Mouse (Mus musculus) retina, postnatal 7 days (tissue): Measurements from ENCODE around the gene Rbmxl1.
"Not testable (repeated sequence)": the region's sequence is repeated elsewhere in the genome, so short reads cannot be mapped to it uniquely, and the experiment has no call there.

Experiments
- DNase-seq: peaks from one replicate; pipeline ENCODE4 v3.0.0-alpha.2; 2012; ENCODE audit warnings: low read depth, low spot score

Gene Rbmxl1

DNA sequence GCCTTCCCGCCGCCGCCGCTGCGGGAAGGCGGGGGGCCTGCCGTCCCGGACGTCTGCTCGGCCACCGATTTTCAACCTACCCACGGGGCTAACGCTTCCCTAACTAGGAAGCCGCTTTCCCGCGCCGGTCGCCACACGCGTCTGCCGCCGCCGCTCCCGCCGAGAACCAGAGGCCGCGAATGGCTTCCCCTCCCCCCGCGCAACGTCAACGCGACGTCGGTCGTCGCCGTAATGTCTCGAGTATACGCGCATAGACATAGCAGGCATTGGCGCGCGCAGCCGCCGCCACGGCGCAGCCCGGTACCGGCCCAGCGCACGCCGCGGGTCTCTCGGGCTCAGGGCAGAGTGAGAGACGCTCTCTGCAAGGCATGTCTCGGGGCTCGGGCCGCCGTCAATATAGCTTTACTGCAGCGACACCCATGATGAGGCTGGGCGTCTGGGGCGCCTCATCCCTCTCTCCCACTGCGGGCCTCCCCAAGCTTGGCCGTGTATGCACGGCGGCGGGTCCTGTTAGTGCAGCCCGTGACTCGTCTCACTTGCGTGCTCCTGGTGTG lies at the start of gene Rbmxl1:
TSS of gene Rbmxl1 (minus strand) at position 180 of the 554 bp plus-strand sequence.
- DNase-seq, result peak; percentile 82

DNA sequence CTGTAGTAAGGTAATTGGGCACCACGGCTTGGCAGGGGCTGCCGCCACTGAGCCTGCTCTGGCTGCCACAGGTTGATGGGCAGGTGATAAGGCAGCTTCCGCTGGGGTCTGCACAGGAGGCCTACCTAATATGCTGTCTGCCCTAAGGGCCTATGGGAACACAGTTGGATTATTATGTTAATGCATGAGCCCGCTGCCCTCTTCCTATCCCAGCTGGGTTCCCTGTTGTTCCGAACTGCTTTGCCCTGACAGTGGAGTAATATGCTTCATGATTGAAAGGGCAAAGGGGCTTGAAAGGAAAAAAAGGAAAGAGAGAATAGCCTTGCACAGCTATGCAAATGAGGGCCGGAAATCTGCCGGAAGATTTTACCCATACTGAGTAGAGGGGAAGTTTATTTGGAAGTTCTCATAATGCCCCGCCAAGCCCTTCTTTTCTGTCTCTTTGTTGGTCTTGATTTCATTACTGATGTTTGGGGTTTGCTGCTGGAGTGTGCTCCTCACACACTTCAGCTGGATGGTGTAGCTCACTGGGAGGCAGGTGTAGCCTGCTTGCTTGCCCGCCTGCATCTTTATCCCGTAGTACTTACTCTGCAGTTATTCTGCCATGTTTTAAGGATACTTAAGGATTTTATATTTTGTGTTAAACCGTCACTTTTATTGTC lies 48.2 kb upstream of the Rbmxl1 start:
- no peak for DNase-seq

DNA sequence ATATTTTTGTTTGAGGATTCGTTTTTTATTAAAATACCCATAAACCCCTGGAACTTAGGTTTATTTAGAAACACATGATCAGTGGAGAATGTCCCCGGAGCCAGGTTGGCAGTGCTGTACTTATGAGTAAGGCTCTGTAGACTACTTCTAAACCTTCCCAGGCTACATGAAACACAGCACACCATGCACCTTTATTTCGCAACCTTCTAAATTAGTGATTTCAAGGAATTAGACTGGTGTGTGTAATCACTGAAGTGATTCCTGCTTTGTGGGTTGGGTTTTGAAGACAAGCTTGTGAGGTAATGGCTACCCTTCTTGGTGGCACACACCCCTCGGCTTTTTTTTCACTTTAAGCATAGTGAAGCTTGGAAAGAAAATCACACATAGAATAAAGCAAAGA lies 47.1 kb upstream of the Rbmxl1 start:
- DNase-seq, result no peak

DNA sequence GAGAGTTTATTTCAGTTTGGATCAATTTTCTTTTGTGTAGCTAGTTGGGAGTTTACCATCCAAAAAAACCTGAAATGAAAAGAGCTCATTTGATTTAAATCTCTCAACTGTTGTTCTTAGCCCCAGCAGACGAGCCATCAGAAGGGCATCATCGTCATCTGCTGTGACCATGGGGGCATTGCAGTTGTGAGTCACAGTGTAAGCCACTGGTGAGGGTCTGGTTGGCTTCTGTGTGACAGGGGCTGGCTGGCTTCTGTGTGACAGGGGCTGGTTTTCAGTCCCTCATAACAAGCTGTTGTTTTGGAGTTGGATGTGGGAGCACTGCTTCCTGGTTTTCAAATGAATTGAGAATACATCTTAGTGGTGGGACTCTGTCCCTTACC lies 42.0 kb upstream of the Rbmxl1 start:
- no peak for DNase-seq

DNA sequence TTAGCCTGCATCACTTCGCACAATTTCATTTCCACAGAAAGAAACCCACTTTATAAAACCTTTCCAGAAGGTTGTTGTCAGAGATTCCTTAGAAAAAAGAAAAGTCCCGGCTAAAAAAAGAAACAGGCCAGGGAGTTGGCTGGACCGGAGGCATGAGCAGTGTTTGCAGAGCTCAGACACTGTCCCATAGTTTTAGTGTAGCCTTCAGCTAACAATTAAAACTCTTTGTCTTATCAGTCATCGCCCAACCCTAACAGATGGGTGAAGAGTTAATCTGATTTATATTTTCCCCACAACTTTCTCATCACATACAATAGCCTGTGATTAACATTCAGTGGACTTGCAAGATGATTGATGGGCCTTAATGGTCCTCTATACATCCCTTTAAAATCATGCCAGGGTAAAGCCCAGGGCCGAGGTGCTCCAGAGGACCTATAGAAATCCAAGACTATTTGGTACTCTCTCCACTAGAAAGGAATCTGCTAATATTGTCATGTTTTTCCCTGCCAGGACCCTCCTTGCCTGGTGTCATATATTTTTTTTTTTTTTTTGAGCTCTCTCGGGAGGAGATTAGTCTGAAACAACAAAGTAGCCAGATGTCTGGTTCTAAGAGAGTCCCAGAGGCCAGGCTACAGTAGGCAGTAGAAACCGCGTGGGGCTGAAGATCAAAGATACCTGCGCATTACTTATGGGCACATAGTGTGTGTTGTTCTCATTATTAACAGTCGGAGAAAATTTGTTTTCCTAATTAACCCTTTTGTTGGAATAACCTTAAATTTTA lies 41.5 kb upstream of the Rbmxl1 start:
- peak; percentile 35 for DNase-seq

DNA sequence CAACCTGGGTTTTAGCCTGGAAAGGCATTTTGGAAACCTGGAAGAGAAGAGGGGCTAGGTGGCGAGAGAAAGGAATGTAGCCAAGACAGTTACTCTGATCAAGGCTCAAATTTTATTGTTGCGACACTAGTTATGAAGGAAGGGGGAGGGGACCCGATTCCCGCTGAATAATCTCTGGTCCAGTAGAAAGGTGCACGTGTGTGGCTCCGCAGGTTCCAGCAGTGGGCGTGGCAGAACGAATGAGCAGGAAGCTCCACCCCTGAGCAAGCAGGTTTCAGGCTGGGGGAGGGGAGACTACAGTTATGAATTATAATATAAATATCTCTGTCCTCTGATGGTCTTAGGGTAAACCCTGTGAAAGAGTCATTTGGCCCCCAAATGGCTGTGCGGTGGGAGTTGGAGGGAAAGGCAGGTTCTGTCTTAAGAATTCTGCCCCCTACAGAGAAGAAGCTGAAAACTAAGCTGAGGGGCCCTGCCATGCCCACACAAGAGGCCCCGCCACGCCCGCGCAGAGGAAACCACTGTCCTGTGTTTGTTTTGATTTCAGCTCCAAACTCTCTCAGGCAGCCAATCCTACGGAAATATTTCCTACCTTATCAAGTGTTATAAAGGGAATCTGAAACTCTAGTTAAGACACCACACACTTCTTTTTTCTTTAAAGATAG lies 36.6 kb upstream of the Rbmxl1 start:
- not testable (repeated sequence) for DNase-seq

DNA sequence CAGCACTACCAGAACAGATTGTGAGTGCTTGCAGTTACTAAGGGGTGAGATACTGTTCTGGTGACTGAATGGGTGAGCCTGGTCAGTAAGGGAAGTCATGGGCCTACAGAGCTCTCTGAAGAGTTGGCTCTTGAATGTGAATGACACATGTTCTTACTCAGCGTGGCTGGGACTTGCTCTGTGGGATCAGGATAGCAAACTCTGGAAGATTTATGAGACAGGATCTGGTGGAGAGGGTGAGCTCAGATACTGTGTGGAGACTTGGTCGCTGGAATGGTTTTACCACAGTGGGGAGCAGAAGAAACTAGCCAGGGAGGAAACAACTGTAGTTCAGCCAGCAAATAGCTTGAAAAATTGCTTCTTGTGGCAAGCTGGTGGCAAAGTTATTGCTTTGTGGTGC lies 35.8 kb upstream of the Rbmxl1 start:
- no peak for DNase-seq

DNA sequence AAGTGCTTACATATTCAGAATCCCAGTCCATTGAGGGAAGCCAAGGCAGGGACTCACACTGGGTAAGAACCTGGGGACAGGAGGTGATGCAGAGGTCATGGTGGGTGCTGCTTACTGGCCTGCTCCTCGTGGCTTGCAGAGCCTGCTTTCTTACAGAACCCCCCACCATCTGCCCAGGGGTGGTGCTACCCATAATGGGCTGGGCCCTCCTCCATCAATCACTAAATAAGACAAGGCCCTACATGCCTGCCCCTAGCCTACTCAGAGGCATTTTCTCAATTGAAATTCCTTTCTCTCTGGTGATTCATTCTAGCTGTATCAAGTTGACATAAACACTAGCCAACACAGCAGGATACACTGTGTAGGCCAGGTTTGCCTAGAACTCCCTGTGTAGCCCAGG lies 34.9 kb upstream of the Rbmxl1 start:
- DNase-seq, result no peak

DNA sequence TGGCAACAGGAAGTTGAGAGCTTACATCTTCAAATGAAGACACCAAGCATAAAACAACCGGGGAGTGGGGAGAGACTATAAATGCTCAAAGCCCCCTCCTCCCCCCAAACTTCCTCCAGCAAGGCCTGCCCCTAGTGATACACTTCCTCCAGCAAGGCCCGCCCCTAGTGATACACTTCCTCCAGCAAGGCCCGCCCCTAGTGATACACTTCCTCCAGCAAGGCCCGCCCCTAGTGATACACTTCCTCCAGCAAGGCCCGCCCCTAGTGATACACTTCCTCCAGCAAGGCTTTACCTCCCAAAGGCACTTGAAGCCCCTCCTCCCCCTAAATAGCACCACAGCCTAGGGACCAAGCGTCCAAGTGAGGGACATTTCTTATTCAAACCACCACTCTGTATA lies 34.0 kb upstream of the Rbmxl1 start:
- not testable (repeated sequence) for DNase-seq

DNA sequence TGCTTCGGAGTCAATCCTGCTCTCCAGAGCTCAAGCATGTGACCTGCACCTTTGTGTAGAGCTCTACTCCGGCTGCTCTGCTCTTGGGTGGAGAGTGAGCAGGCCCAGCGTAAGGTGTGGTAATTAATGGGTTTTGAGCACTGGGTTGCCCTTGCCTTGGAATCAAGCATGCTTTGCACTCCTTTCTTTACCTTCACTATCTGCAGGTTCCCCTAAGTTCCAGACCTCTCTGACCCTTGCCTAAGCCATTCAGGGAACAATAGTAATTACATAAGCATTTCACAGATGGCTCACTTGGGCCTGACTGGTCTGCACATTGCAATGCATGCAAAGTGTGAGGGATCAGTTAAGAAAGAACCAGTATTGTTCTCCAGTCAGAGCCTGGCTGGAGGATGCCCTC lies 29.1 kb upstream of the Rbmxl1 start:
- DNase-seq, result no peak

DNA sequence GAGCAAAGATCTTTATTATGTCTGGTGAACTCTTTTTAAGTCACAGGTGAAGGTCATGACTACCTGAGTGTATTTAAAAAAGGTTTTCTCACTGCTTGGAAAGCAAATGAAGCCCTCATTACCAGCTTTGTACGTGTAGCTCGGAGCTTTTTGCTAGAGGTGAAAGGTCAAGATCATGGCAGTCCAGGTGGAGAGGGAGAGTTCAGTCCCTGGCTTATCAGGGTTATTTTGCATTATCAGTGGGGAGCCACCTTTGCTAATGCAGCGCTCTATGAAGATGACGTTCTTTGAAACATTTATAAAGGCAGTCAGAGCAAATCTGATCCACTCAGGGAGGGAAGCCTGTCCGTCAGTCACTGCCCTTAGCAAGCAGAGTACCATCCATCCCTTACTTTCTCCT lies 28.0 kb upstream of the Rbmxl1 start:
- no peak for DNase-seq

DNA sequence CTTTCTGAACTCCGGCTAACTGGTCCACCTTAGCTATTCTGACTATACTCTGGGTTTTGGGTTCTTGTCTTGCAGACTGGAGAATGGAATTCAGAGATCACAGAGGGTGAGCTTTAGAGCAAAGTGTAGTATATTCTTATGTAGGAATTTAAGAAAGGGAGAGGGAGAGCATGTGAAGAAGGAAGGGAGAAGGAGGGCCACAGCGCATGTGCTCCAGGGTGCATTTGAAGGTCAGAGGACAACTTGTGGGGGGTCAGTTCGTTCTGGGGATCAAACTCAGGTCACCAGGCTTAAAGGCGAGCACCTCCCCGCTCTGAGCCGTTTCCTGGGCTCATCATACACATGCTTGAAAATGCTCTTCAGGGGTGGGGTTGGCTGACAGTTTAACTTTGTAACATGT lies 25.3 kb upstream of the Rbmxl1 start:
- no peak for DNase-seq

DNA sequence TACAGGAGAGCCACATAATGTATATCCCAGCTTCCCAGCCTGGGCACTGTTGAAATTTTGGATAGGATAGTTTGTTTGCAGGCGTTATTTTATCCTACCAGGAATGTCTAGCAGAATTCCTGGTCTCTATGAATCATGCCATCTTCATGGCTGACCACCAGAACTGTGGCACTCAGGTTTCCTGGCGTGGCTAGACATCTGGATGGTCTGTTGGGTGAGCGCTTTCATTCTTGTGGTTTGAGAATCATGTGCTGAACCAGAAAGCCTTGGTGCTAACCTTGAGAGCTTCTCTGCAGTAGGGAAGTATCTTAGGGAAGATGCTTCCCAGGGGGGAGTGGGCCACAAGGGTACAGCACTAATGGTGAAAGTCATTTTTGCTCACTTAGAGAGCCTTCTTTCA lies 6.4 kb upstream of the Rbmxl1 start:
- no peak for DNase-seq

DNA sequence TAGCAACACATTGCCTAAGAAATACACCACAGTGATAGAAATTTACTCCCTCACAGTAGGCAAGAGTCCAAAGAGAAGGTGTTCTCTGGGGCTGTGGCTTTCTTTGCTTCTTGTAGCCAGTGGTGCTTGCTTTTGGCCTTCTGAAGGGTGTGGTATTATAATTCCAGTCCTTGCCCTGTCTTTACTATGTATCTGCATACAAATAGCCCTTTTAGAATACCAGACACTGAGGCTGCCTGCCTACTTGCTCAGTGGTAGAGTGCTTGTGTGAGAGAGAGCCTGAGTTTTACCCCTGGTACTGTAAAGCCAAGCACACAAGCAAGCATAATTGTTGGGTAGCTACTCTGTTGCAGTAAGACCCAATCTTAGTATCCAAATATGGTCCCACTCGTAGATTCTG lies 6.0 kb upstream of the Rbmxl1 start:
- no peak for DNase-seq

DNA sequence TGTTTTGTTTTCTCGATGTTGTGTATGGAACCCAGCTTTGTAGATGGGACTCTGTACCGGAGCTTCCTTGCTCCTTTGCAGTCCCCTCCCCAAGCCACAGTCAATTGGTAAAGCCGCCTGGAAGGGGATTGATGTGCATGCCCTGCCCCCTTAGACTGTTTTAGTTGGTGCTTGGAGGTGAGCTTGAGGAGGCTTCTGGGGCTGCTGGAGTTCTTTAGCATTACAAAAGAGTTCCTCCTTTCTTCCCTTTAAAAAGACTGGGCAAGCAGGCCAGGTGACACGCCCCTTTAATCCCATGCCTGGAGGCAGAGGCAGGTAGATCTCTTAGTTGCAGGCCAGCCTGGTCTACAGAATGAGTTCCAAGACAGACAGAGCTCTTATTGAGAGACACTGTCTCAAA lies 4.4 kb upstream of the Rbmxl1 start:
- no peak for DNase-seq

DNA sequence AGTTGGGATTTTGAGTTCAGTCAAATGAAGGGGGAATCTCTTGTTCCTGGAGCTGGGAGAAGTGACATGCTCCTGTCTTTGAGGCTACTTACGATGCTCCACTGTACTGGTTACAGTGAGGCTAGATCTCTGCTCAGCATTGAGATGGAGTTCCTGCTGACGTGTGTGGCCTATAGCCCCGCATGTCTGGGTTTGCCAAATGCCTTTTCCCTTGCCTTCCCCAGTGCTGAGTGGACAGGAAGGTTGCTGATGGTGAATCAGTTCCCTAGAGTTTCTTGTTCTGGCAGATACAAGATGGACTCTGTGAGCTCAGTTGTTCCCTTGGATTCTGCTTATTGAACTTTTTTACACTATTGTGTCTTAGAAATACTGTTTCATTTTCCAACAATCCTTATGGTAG lies 2.2 kb upstream of the Rbmxl1 start:
- DNase-seq, result no peak

DNA sequence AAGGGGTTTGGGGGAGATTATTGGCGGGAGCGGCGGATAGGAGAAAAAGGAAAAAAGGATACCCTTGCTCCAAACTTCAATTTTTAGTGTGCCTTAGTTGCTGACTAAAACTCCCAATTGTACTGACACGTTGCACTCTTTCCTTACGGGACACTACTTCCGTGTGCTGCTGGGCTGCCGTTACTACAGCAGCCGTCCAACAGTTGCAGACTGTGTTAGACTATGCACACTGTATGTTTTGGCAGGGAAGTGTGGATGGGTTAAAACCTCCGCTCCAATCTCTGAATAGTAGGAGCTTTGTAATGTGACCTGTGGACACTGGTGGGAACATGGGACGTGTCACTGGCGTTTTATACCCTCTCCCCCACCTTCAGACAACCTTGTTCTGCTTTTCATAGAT lies 1.4 kb upstream of the Rbmxl1 start:
- DNase-seq, result no peak

DNA sequence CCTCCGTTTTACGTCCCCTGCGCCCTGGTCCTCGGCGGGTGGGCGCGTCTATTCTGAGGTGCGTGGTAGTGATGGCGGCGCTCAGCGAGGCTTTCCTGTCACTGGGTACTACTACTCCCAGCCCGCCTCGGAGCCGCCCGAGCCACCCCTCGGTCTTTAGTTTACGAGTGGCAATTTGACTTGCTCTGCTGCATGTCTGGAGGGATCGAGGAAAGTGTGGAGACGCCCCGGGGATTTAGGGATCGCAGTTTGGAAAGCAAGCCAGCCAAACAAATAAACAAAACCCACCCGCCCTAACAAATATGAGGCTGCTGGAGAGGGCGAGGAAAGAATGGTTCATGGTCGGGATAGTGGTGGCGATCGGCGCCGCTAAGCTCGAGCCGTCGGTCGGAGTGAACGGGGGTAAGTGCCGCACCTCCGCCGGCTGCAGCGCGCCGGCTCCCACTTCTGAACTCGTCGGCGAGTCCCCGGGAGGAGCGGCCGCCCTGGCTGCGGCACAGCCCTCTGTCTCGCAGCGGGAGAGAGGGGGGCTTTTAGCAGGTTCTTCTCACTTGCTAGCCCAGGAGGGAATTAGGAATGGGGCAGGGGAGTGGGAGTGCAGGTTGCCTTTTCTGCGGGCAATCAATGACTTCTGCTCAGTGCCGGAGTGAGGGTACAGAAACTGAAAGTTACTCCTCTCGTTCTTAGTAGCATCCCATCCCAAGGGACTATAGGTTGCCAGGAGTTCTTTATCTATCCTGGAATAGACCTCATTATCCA lies 754 bp upstream of the Rbmxl1 start, which contains the start of gene Slc10a7:
TSS of gene Slc10a7 (plus strand) at position 74 of the 759 bp plus-strand sequence.
- DNase-seq, result peak; percentile 69

DNA sequence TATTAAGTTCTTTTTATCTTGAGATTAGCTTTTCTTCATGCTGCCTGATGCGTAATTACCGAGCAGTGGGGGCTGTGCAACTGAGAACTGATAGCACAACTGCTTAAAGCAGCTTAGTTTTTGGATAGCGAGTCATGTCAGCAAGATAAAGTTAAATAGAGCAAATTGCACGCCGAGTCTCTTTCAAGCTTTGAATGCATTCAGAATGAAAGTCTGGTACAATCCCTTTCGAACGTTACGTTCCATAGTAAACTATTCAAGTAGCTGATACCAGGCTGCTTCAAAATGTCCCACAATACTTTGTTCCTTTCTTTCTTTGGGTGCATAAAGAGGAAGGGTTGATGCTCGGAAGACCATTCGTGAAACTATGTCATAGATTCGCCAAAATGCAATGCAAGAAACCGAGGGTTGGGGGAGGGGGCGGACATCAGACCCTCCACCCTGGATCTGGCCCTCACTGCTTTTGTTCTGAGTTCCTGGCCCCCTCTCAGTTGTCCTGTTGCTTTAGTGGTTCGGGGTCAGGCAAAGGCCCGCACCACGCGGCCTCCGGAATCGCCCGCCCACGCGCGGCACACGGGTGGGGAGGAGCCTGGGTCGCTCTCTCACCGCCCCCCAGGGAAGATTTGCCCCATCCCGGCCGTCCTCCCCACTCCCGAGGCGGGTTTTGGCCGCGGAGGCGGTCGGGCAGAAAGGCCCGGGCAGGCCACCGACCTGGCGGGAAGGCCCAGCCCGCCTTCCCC lies 549 bp downstream of the Rbmxl1 start:
- peak; percentile 19 for DNase-seq

DNA sequence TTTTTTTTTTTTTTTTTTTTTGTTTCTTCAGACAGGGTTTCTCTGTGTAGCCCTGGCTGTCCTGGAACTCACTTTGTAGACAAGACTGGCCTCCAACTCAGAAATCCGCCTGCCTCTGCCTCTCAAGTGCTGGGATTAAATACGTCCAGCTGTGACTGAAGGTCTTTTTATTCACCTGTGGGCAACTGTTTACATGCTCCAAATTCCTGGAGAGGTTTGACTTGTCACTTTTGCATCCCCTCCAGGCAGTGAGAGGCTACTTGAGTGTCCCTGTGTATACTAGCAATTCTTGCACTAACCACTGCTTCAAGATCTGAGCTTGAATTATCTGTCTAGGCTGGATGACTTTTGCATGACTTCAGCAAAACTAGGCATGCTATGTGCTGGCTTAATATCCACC lies 6.0 kb downstream of the Rbmxl1 start:
- no peak for DNase-seq

DNA sequence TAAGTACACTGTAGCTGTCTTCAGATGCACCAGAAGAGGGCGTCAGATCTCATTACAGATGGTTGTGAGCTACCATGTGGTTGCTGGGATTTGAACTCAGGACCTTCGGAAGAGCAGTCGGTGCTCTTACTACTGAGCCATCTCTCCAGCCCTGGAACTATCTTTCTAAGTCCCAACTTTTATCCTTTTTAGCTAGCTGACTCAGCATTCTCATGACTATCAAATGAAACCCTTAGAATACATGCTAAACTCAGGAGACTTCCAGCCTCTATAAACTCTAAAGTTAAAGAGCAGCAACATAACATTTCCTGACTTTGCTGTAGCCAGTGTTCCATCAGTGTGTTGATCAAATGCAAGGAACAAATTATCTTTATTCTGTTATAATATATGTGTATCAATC lies 12.4 kb downstream of the Rbmxl1 start:
- DNase-seq, result not testable (repeated sequence)
